Mouse (Mus musculus) heart, postnatal 0 days (tissue): Measurements from ENCODE around the gene Papola. TPM values are rescaled to one million over a fixed set of nuclear protein-coding genes. Genes with fewer than 3 reads are reported as not detected.

Experiments used
- ATAC-seq: fragments of 200-750 bp; cut with Nextera tagmentation; 2 replicates; pipeline ENCODE4 v1.8.0; 2017; ENCODE audit warnings: low read depth, moderate number of reproducible peaks, moderate library complexity; ENCODE audit not compliant: insufficient read depth
- DNase-seq: peaks from one replicate; pipeline ENCODE4 v3.0.0-alpha.2; 2016; ENCODE audit warnings: low spot score
- H3K27ac ChIP-seq: fragments of 300-500 bp; sonication (generic); 2 replicates; pipeline ENCODE4 v1.5.1; 2014; ENCODE audit warnings: low read depth, mild to moderate bottlenecking
- H3K27me3 ChIP-seq: fragments of 300-500 bp; sonication (generic); 2 replicates; pipeline ENCODE4 v1.6.1; 2014; ENCODE audit warnings: low read length, mixed read lengths; ENCODE audit not compliant: control insufficient read depth, insufficient read depth
- H3K36me3 ChIP-seq: fragments of 300-500 bp; sonication (generic); replicated peaks from 2 replicates; pipeline ENCODE4 v1.6.1; 2014; ENCODE audit warnings: low read length, mixed read lengths; ENCODE audit not compliant: control insufficient read depth, insufficient read depth
- H3K4me1 ChIP-seq: fragments of 300-500 bp; sonication (generic); 2 replicates; pipeline ENCODE4 v1.6.1; 2014; ENCODE audit warnings: antibody characterized with exemption; ENCODE audit not compliant: control insufficient read depth, insufficient read depth
- H3K4me2 ChIP-seq: fragments of 300-500 bp; sonication (generic); 2 replicates; pipeline ENCODE4 v1.6.1; 2014; ENCODE audit warnings: low read depth, mild to moderate bottlenecking, low read length, moderate library complexity
- H3K4me3 ChIP-seq: fragments of 300-500 bp; sonication (generic); 2 replicates; pipeline ENCODE4 v1.5.1; 2014; ENCODE audit warnings: low read depth, low read length
- H3K9ac ChIP-seq: fragments of 300-500 bp; sonication (generic); replicated peaks from 2 replicates; pipeline ENCODE4 v1.6.1; 2014; ENCODE audit warnings: low read depth, low read length, mixed read lengths
- H3K9me3 ChIP-seq: fragments of 300-500 bp; sonication (generic); replicated peaks from 2 replicates; pipeline ENCODE4 v1.6.1; 2016; ENCODE audit warnings: low read length; ENCODE audit not compliant: control insufficient read depth
- CTCF ChIP-seq: IDR thresholded peaks from 2 replicates; pipeline ENCODE4 v1.5.1; 2016; ENCODE audit warnings: antibody characterized with exemption, control low read depth, low read depth
- EP300 ChIP-seq: IDR thresholded peaks from 2 replicates; pipeline ENCODE4 v1.6.1; 2016; ENCODE audit warnings: antibody characterized with exemption, low read depth
- WGBS: fragments of 180-500 bp; shearing (Covaris S2); extraction: QIAGEN DNeasy Blood & Tissue Kit; methylation state at CpG from one replicate; pipeline ENCODE4 v1.1.7; 2014; 5-methylcytosine and 5-hydroxymethylcytosine counted together
- polyA plus RNA-seq: library from polyadenylated mRNA; unstranded; fragments of >200 nt; fragmentation: Nextera tagmentation; extraction: Ambion mirVana; gene quantifications from 2 replicates; pipeline ENCODE4 v1.2.1, GENCODE M21; 2015
- total RNA-seq: library from RNA; depleted of rRNA; stranded (reverse); fragments of >200 nt; gene quantifications from 2 replicates; pipeline ENCODE4 v1.2.3, GENCODE M21; 2014; ENCODE audit warnings: low replicate concordance

Papola gene
- total and polyA plus RNA-seq, 2 experiments from 2014 or later, result 110 to 124 TPM

DNA sequence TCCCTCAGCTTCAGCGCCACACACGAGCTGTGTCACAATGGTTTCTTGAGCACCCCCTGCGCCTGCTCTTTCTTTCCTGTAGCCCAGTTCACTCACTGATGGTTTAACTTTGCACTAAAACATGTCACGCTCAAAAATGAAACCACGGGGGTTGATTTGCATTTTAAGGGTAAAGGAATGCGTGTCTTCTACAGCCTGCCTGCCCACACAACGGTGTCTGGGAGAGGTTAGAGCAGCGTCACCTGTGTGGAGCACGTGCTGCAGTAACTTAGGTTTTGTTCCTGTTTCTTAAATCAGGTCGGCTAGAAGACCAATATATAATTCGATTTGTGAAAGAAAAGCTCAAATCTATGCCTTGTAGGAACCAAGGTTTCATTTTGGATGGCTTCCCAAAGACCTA, 23.3 kb upstream of the Papola start:
- Histone ChIP-seq H3K4me3 (no peak overlapping the region), H3K27ac (no peak overlapping the region), H3K9me3 (no peaks in the 10 kb centered on the region), H3K4me1 (no peaks in the 10 kb centered on the region), H3K36me3 (no peaks in the 10 kb centered on the region), H3K4me2 (no peak overlapping the region), H3K9ac (no peak overlapping the region), H3K27me3 (no peaks in the 10 kb centered on the region)
- no peak for ATAC-seq
- WGBS, result 77% methylated on average over 11 of the region's 11 CpGs
- TF ChIP-seq CTCF (no peak), EP300 (no peak)
- DNase-seq, result no peak

DNA sequence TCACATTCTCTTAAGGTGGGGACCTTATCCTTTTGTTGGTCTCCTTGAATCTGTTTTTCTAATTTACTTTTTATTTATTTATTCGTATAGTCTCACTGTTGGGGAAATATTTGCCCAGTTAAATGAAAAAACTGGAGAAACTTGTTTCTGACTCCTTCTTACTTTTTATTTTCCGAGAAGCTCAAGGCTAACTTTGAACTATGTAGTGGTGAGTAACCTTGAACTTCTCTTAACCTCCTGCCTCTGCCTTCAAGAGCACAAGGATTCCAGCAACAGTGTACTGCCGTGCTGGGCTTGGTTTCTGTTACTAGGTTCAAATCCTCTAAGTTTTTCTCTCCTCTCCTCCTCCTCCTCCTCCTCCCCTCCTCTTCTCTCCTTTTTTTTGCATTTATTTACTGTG, 22.9 kb upstream of the Papola start:
- Histone ChIP-seq H3K36me3 (no peaks in the 10 kb centered on the region), H3K27ac (no peak overlapping the region), H3K4me1 (no peaks in the 10 kb centered on the region), H3K9ac (no peak overlapping the region), H3K4me3 (no peak overlapping the region), H3K9me3 (no peaks in the 10 kb centered on the region), H3K4me2 (no peak overlapping the region), H3K27me3 (no peaks in the 10 kb centered on the region)
- DNase-seq (no peak), ATAC-seq (no peak)
- WGBS, result 66% methylated on average over 3 of the region's 3 CpGs
- TF ChIP-seq EP300 (no peak), CTCF (no peak)

DNA sequence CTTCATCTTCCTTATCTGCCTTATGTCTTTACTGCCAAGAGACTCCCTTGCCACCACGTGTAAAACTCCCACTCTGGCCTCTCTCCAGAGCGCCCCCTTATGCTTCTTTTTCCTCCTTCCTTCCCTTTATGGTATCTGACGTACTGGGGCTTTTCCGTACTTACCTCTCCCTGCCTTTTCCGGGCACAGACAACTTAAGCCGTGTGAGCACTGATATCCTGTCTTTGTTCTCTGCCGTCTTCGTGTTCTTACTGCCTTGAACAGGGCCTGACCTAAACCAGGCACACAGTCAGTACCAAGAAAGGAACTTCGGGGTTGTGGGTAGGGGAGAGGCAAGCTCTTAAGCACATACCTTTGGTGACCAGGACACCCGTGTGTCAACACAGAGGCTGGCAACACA, 14.8 kb upstream of the Papola start:
- Histone ChIP-seq H3K9me3 (no peaks in the 10 kb centered on the region), H3K4me3 (no peak overlapping the region), H3K27ac (peak overlapping the region; percentile 5; the same call in 1 of the 2 replicates), H3K9ac (no peak overlapping the region), H3K4me1 (no peaks in the 10 kb centered on the region), H3K27me3 (no peaks in the 10 kb centered on the region), H3K36me3 (no peaks in the 10 kb centered on the region), H3K4me2 (no peak overlapping the region)
- DNase-seq (no peak), ATAC-seq (peak; percentile 71)
- TF ChIP-seq EP300 (no peak), CTCF (no peak; the same call in 1 of the 2 replicates)
- WGBS, result 42% methylated on average over 10 of the region's 10 CpGs

DNA sequence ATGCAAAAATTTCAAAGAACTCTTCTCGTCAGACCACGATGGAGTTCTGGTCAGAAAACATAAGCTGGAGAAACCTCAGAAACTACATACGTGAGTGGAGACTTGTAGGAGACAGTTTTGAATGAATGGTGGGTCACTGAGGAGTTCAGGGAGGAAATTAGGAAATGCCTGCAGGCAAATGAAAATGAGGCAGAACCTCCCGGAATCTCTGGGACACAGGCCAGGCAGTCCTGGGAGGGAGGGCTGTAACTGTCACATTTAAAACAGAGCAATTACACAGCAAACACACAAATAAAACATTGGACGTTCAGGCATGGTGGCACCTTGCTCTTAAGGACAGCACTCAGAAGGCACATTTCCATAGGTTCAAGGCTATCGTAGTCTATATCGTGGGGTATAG, 9.6 kb upstream of the Papola start:
- Histone ChIP-seq H3K36me3 (no peaks in the 10 kb centered on the region), H3K27me3 (no peaks in the 10 kb centered on the region), H3K9me3 (no peaks in the 10 kb centered on the region), H3K4me1 (no peaks in the 10 kb centered on the region), H3K4me3 (no peak overlapping the region), H3K27ac (no peak overlapping the region), H3K9ac (no peak overlapping the region), H3K4me2 (no peak overlapping the region)
- no peak for TF ChIP-seq CTCF
- no peak for TF ChIP-seq EP300
- ATAC-seq (no peak), DNase-seq (no peak)
- WGBS, result 65% methylated on average over 7 of the region's 7 CpGs

DNA sequence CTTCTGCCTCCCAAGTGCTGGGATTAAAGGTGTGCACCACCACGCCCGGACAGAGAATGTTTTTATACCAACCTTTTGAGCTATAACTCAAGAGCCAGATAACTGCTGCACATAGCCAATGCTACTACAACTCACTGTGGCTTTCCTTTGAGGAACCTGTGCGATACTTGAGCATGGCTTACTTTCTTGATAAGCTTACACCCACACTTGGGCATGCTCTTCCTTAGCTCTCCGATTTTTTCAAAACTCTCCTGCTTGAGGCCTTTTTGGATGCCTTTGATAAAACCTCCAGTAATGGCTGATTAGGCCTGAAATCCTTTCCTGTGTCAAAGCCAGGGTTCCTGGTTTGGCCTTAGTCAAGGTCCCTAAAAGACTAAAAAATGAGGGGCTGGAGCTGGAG, 6.8 kb upstream of the Papola start:
- WGBS, result 71% methylated on average over 4 of the region's 4 CpGs
- Histone ChIP-seq H3K4me2 (no peak overlapping the region), H3K27ac (no peak overlapping the region), H3K9ac (no peak overlapping the region), H3K4me1 (no peaks in the 10 kb centered on the region), H3K9me3 (no peaks in the 10 kb centered on the region), H3K36me3 (no peaks in the 10 kb centered on the region), H3K27me3 (no peaks in the 10 kb centered on the region), H3K4me3 (no peak overlapping the region)
- DNase-seq (no peak), ATAC-seq (no peak)
- TF ChIP-seq EP300 (no peak), CTCF (no peak)

- Histone ChIP-seq H3K9ac (peak overlapping the region; percentile 98), H3K4me2 (peak overlapping the region; percentile 72), H3K36me3 (no peaks in the 10 kb centered on the region), H3K27ac (peak overlapping the region; percentile 100), H3K9me3 (no peaks in the 10 kb centered on the region), H3K4me1 (peaks cover 11% of the 10 kb centered on the region; the same call in 1 of the 2 replicates), H3K27me3 (no peaks in the 10 kb centered on the region), H3K4me3 (peak overlapping the region; percentile 100)
- under 1% methylated on average over 43 of the region's 53 CpGs for WGBS
- ATAC-seq, result peak; percentile 81
- peak; percentile 52 for DNase-seq
- TF ChIP-seq CTCF (no peak), EP300 (no peak)
These were observed 693 bp downstream of the Papola start for GRCm38 (mm10) chr12:105785000-105785774.
